Mouse (Mus musculus) granulocyte monocyte progenitor cell, adult 5-6 weeks (primary cell): ENCODE measurements around the gene Borcs5. TPM values are rescaled to one million over a fixed set of nuclear protein-coding genes. Genes with fewer than 3 reads are reported as not detected.
"Not testable (repeated sequence)": the region's sequence is repeated elsewhere in the genome, so short reads cannot be mapped to it uniquely, and the experiment has no call there.

ENCODE experiments used
- ATAC-seq: replicated peaks from 2 replicates; pipeline ENCODE4 v1.8.0; 2016; ENCODE audit warnings: mild to moderate bottlenecking, moderate TSS enrichment, inconsistent platforms; ENCODE audit not compliant: poor library complexity, severe bottlenecking
- total RNA-seq, 2 experiments: library from RNA; stranded (forward) in 1 of 2; stranded (reverse) in 1 of 2; fragments of 200-712, 200-1000 nt in 1 of 2; fragments of >200 nt in 1 of 2; fragmentation: Nextera tagmentation in 1 of 2; gene quantifications; 2 replicates each; pipeline ENCODE4 v1.2.3; 2014 to 2017

Borcs5 gene
- total RNA-seq, 2 experiments from 2014 or later, result 5.8 to 19.0 TPM

GRCm38 (mm10) chr6:134668519-134668918 lies 29.2 kb downstream of the Borcs5 start:
- ATAC-seq, result peak; percentile 56

GRCm38 (mm10) chr6:134669179-134669865 lies 30.0 kb downstream of the Borcs5 start:
- ATAC-seq, result no peak

- no peak for ATAC-seq
Observed at GRCm38 (mm10) chr6:134670881-134671411, 31.6 kb downstream of the Borcs5 start.

- peak; percentile 99 for ATAC-seq
Observed at GRCm38 (mm10) chr6:134673712-134674111, 34.4 kb downstream of the Borcs5 start.

GRCm38 (mm10) chr6:134677504-134677903 lies 38.2 kb downstream of the Borcs5 start:
- no peak for ATAC-seq

- ATAC-seq, result no peak
Observed at GRCm38 (mm10) chr6:134678037-134678436, 38.7 kb downstream of the Borcs5 start.

- not testable (repeated sequence) for ATAC-seq
Observed at GRCm38 (mm10) chr6:134679330-134679729, 40.0 kb downstream of the Borcs5 start.

- ATAC-seq, result no peak
Observed at GRCm38 (mm10) chr6:134684354-134684915, 45.1 kb downstream of the Borcs5 start.

- no peak for ATAC-seq
Observed at GRCm38 (mm10) chr6:134685040-134685439, 45.7 kb downstream of the Borcs5 start.

GRCm38 (mm10) chr6:134685515-134685914 lies 46.2 kb downstream of the Borcs5 start:
- no peak for ATAC-seq

GRCm38 (mm10) chr6:134694498-134694897 lies 55.2 kb downstream of the Borcs5 start:
- ATAC-seq, result no peak

- no peak for ATAC-seq
Observed at GRCm38 (mm10) chr6:134694988-134695387, 55.7 kb downstream of the Borcs5 start.

GRCm38 (mm10) chr6:134695625-134696024 lies 56.3 kb downstream of the Borcs5 start:
- ATAC-seq, result no peak

- no peak for ATAC-seq
Observed at GRCm38 (mm10) chr6:134696146-134696545, 56.8 kb downstream of the Borcs5 start.

- ATAC-seq, result no peak
Observed at GRCm38 (mm10) chr6:134696554-134696953, 57.2 kb downstream of the Borcs5 start.

GRCm38 (mm10) chr6:134698243-134698642 lies 58.9 kb downstream of the Borcs5 start:
- no peak for ATAC-seq

GRCm38 (mm10) chr6:134700451-134701210 lies 61.3 kb downstream of the Borcs5 start:
- peak; percentile 95 for ATAC-seq

- peak; percentile 22 for ATAC-seq
Observed at GRCm38 (mm10) chr6:134701211-134701602, 61.9 kb downstream of the Borcs5 start.

GRCm38 (mm10) chr6:134702184-134702583 lies 62.9 kb downstream of the Borcs5 start:
- ATAC-seq, result no peak

GRCm38 (mm10) chr6:134703053-134703690 lies 63.9 kb downstream of the Borcs5 start:
- no peak for ATAC-seq

- ATAC-seq, result peak; percentile 33; the same call in 1 of the 2 replicates
Observed at GRCm38 (mm10) chr6:134706467-134706866, 67.2 kb downstream of the Borcs5 start.
